Mouse (Mus musculus) heart, adult 2 months (tissue): ENCODE results near the gene As3mt. TPM values are rescaled to one million over a fixed set of nuclear protein-coding genes. Genes with fewer than 3 reads are reported as not detected.
"Not testable (repeated sequence)": the region's sequence is repeated elsewhere in the genome, so short reads cannot be mapped to it uniquely, and the experiment has no call there.

Experiments used
- DNase-seq, 2 experiments: peaks; one replicate each; pipeline ENCODE4 v3.0.0; 2021
- H3K27ac ChIP-seq: fragments of 200-600 bp; 2 replicates; pipeline ENCODE4 v1.8.1; 2022
- H3K27me3 ChIP-seq: fragments of 200-500 bp; 2 replicates; pipeline ENCODE4 v1.6.1; 2012; ENCODE audit warnings: mild to moderate bottlenecking, low read length, inconsistent platforms, mixed read lengths; ENCODE audit not compliant: control insufficient read depth, insufficient read depth
- H3K36me3 ChIP-seq: fragments of 200-500 bp; 2 replicates; pipeline ENCODE4 v1.6.1; 2012; ENCODE audit warnings: low read length, inconsistent platforms; ENCODE audit not compliant: control insufficient read depth, insufficient read depth
- H3K4me1 ChIP-seq: fragments of 200-500 bp; 2 replicates; pipeline ENCODE4 v1.6.1; 2011; ENCODE audit warnings: low read length; ENCODE audit not compliant: control insufficient read depth, insufficient read depth
- H3K4me3 ChIP-seq: fragments of 200-600 bp; 2 replicates; pipeline ENCODE4 v1.8.1; 2022
- H3K79me2 ChIP-seq: fragments of 200-500 bp; replicated peaks from 2 replicates; pipeline ENCODE4 v1.6.1; 2012; ENCODE audit warnings: mild to moderate bottlenecking, inconsistent platforms, low read length, moderate library complexity, mixed read lengths; ENCODE audit not compliant: control insufficient read depth, insufficient read depth
- H3K9ac ChIP-seq: fragments of 200-500 bp; 2 replicates; pipeline ENCODE4 v1.6.1; 2012; ENCODE audit warnings: low read depth, mild to moderate bottlenecking, control low read depth, inconsistent platforms, low read length, mixed read lengths
- CTCF ChIP-seq: fragments of 200-600 bp; IDR thresholded peaks from 2 replicates; pipeline ENCODE4 v1.8.1; 2022; ENCODE audit warnings: antibody characterized with exemption, mild to moderate bottlenecking, moderate library complexity
- EP300 ChIP-seq: fragments of 200-500 bp; IDR thresholded peaks from 2 replicates; pipeline ENCODE4 v1.6.1; 2011; ENCODE audit warnings: low read depth, low read length, control low read depth; ENCODE audit not compliant: insufficient read depth
- POLR2A ChIP-seq: fragments of 200-500 bp; IDR thresholded peaks from 2 replicates; pipeline ENCODE4 v1.6.1; 2011; ENCODE audit warnings: mild to moderate bottlenecking, low read depth, low read length, control low read depth; ENCODE audit not compliant: insufficient read depth
- WGBS: fragments of 180-500 bp; shearing (Covaris S2); methylation state at CpG from one replicate; pipeline ENCODE4 v1.1.7; 2018; 5-methylcytosine and 5-hydroxymethylcytosine counted together
- intact Hi-C: fragments of 180-260 bp; cut with DNase I; formaldehyde crosslinking; loops from one replicate; pipeline ENCODE4 v1.15.1; 2025
- polyA plus RNA-seq: library from polyadenylated mRNA; depleted of rRNA; stranded (reverse); fragments of >200 nt; gene quantifications from 2 replicates; pipeline ENCODE4 v1.2.3, GENCODE M21; 2012
- total RNA-seq, 2 experiments: library from RNA; stranded (reverse); gene quantifications; 2 replicates each; pipeline ENCODE4 v1.2.3; 2021

As3mt gene
- total and polyA plus RNA-seq, 3 experiments = 33.2 to 99.2 (median 86.2) TPM

DNA sequence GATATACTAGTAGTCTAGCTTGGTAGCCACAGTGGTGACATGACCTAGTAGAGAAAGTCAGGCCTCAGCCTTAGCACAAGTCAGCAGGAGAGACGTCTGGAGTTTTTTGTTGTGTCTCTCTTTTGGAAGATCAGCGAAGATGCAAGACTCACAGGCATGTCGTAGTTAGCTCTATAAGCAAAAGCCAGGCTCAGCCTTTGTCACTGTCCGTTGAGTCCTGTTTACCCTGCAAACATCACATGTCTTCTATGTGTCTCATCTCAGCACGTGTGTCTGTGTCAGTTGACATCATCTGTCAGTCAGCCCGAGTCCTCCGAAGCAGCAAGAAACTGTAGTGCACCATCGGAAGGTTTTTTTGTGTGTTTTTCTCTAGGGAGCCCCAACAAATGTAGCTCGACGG is 24.1 kb downstream of the As3mt start:
- WGBS = 92% methylated on average over 10 of the region's 10 CpGs

DNA sequence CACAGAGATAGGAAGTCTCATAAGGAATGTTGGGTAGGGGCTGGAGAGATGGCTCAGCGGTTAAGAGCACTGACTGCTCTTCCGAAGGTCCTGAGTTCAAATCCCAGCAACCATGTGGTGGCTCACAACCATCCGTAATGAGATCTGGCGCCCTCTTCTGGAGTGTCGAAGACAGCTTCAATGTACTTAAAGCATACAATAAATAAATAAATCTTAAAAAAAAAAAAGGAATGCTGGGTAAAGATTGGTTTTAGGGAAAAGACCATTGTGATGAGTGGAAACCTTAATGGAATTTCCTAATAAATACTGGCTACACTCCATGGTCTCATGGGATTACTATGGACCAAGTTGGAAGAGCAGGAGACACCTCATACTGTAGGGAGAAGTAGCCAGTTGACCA is 25.4 kb downstream of the As3mt start:
- H3K27me3 ChIP-seq, H3K27ac ChIP-seq, H3K4me1 ChIP-seq, intact Hi-C loops, H3K36me3 ChIP-seq, DNase-seq, H3K4me3 ChIP-seq, H3K9ac ChIP-seq, H3K79me2 ChIP-seq: not testable (repeated sequence)
- 95% methylated on average over 5 of the region's 5 CpGs for WGBS
- TF ChIP-seq CTCF = peak; percentile 55

More for the DNA sequence above, 24.1 kb downstream of the As3mt start:
- H3K27me3 ChIP-seq = no peaks in the 10 kb centered on the region
- no peak overlapping the region for H3K4me3 ChIP-seq
- no peak overlapping the region for H3K9ac ChIP-seq
- H3K4me1 ChIP-seq = peaks cover 3% of the 10 kb centered on the region
- no peak overlapping the region for H3K27ac ChIP-seq
- no peak for DNase-seq
- TF ChIP-seq CTCF (no peak), EP300 (no peak), POLR2A (no peak)
- H3K36me3 ChIP-seq = no peaks in the 10 kb centered on the region; the same call in none of the 2 replicates
- no peaks in the 10 kb centered on the region for H3K79me2 ChIP-seq
- intact Hi-C loops = no loop called here

DNA sequence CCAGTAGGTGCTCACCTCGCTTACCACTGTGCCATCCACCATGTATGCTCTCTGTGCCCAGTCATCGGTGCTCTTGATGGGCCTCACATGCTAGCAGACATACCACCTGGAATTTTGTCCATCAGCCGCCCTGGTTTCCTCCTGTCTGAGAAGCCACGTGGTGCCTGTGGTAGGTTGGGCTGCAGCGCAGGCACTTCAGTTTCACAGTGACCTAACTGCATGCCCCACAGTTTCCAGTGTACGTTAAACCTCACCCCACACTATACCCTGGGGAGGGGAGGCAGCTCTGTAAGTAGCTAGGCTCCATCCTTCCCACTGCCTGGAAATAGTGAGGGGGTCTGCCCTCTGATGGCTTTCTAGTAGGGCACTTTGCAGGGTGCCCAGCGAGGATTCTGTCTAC is 26.4 kb downstream of the As3mt start:
- H3K79me2 ChIP-seq = no peaks in the 10 kb centered on the region
- intact Hi-C loops = no loop called here
- H3K36me3 ChIP-seq = no peaks in the 10 kb centered on the region; the same call in 1 of the 2 replicates
- WGBS = 86% methylated on average over 7 of the region's 7 CpGs
- TF ChIP-seq EP300 (no peak), POLR2A (no peak), CTCF (no peak)
- H3K27ac ChIP-seq = no peak overlapping the region
- DNase-seq = no peak
- no peaks in the 10 kb centered on the region for H3K27me3 ChIP-seq
- no peak overlapping the region for H3K4me3 ChIP-seq
- H3K9ac ChIP-seq = no peak overlapping the region
- H3K4me1 ChIP-seq = no peaks in the 10 kb centered on the region; the same call in 1 of the 2 replicates

DNA sequence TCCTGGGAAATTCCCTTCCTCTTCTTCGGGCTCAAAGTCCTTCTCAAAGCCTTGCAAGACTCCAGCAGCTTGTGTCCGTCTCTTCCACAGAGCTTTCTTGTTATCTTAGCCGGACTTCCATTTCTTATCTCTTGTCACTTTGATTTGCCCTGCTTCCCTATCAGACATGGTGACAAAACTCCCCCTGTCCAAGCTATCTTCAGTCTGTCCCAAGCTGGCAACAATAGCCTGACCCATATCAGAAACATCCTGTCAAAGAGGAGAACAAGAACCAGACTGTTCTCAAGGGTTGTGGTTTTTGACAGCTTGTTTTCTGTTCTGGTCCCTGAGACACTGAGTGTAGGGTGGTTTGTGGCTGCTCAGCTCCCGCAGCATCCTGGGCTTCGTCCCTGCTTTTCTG is 28.0 kb downstream of the As3mt start:
- Histone ChIP-seq H3K27ac (no peak overlapping the region), H3K4me3 (no peak overlapping the region), H3K36me3 (no peaks in the 10 kb centered on the region; the same call in 1 of the 2 replicates), H3K4me1 (no peaks in the 10 kb centered on the region; the same call in 1 of the 2 replicates), H3K27me3 (no peaks in the 10 kb centered on the region), H3K79me2 (no peaks in the 10 kb centered on the region), H3K9ac (no peak overlapping the region)
- 27% methylated on average over 5 of the region's 5 CpGs for WGBS
- no peak for TF ChIP-seq POLR2A
- TF ChIP-seq CTCF = no peak
- TF ChIP-seq EP300 = no peak
- DNase-seq = no peak
- intact Hi-C loops = no loop called here

DNA sequence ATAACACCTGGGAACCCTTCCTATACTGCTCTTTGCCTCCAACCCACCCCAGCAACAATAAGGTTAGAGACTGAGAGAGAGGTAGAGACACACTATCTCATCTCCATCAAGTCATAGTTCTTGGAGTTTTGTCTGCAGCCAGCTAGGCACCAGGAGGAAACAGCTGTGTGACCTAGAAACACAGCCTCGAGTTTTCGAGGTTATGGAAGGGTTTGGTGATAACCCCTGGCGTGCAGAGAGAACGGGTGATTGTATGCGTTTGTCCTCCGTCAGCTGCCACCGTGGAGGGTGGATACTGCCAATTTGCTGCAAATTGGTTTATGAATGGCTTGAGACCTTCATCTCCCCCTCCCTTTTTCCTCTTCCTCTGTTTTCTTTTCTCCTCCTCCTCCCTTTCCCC is 29.8 kb downstream of the As3mt start:
- WGBS = 50% methylated on average over 7 of the region's 7 CpGs

DNA sequence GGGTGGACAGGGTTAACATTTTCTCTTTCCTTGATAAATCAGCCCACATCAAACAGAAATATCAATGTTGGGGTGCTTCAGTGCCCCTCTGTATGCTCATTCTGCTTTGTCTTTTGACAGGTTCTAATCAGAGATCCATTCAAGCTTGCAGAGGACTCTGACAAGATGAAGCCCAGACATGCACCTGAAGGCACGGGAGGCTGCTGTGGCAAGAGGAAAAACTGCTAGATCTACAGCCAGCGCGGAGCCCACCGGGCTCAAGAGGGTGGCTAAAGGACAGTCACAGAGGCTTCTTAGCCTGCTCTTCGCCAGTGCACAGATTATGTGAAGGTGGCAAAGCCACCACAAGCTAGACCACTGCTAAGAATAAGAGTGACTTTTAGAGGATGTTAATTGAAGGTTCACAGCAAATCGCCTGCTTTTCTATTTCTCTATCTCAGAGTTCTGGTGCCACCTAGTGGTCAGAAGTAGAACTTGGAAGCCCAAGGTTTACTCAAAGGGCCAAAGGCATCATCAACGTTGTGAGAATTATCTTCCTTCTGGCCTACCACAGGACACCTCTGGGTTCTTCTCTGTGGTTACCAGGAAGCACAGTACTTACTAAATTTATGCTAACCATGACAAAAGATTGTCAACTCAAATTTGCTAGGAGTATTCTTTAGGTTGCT is 33.2 kb downstream of the As3mt start:
- Histone ChIP-seq H3K27ac (no peak overlapping the region), H3K36me3 (no peaks in the 10 kb centered on the region), H3K79me2 (no peaks in the 10 kb centered on the region), H3K4me3 (no peak overlapping the region), H3K27me3 (no peaks in the 10 kb centered on the region), H3K4me1 (no peaks in the 10 kb centered on the region), H3K9ac (no peak overlapping the region)
- DNase-seq = peak; percentile 42 to 50
- no peak for TF ChIP-seq POLR2A
- TF ChIP-seq CTCF = peak; percentile 96
- TF ChIP-seq EP300 = 0 out of 2 replicates have a peak, but pooled peaks have one; percentile 22
- WGBS = 55% methylated on average over 7 of the region's 7 CpGs
- intact Hi-C loops = loop anchor here (1.0 kb wide), 2 partner anchors 70 to 152 kb away; no protein-coding TSS in a partner anchor

More for the DNA sequence above, 29.8 kb downstream of the As3mt start:
- no peak overlapping the region for H3K27ac ChIP-seq
- intact Hi-C loops = no loop called here
- no peaks in the 10 kb centered on the region for H3K27me3 ChIP-seq
- DNase-seq = no peak
- H3K36me3 ChIP-seq = no peaks in the 10 kb centered on the region; the same call in 1 of the 2 replicates
- no peak overlapping the region for H3K4me3 ChIP-seq
- TF ChIP-seq CTCF = no peak
- no peak for TF ChIP-seq EP300
- no peak for TF ChIP-seq POLR2A
- no peaks in the 10 kb centered on the region for H3K79me2 ChIP-seq
- H3K4me1 ChIP-seq = no peaks in the 10 kb centered on the region; the same call in 1 of the 2 replicates
- H3K9ac ChIP-seq = no peak overlapping the region
